Mouse (Mus musculus): ENCODE results near the gene Mup8. TPM values are rescaled to one million over a fixed set of nuclear protein-coding genes. Genes with fewer than 3 reads are reported as not detected.
"Not testable (repeated sequence)": the region's sequence is repeated elsewhere in the genome, so short reads cannot be mapped to it uniquely, and the experiment has no call there.

Mup8 gene
- polyA plus RNA-seq (2015; fragmentation: Nextera tagmentation; extraction: Ambion mirVana), result not detected in 2 replicates

- not testable (repeated sequence) for H3K9me3 ChIP-seq (replicated peaks); H3K9ac ChIP-seq; ATAC-seq; H3K36me3 ChIP-seq (ENCODE audit: poor library complexity, severe bottlenecking); H3K4me2 ChIP-seq; H3K4me1 ChIP-seq; H3K27me3 ChIP-seq; H3K4me3 ChIP-seq; H3K27ac ChIP-seq
- 90% methylated on average over 3 of the region's 3 CpGs for WGBS
Measured at GRCm38 (mm10) chr4:60222499-60222898, at the start of gene Mup8. Mup8 (minus strand) TSS chr4:60222599.

DNA sequence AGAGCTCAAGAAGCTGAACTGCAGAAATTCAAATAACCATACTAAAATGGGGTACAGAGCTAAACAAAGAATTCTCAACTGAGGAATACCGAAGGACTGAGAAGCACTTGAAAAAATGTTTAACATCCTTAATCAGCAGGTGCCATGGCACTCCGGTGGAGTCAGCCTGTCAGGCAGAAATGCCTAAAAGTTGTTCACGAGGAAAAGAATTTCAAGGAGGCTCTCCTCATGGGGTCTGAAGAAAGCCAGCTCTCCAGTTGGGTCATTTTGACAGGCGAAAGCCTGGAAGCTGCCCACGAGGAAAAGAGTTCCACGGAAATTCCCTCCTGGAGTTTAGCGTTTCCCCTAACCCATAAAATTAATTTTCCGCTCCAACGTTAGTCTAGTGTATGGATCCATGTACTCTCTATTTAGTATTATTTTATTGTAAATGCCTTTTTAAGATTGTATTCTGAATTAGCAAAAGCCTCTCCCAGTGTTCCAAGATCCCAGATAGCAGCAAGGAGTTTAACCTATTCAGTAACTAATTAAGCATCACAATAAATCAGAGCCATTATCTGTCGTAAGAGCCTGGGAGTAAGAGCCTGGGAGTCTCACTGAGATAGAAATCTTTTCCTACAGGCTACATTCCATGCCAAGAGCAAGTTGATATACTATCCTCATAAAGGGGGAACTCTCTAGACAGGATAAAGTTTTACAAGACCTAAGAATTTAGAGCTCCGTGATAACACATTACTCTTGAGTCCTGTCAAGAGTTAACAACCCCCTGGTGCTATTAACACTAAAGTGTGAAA is 43.8 kb upstream of the Mup8 start:
- H3K9ac ChIP-seq, result not testable (repeated sequence)

GRCm38 (mm10) chr4:60262706-60263105 is 40.3 kb upstream of the Mup8 start:
- H3K4me2 ChIP-seq; H3K36me3 ChIP-seq (ENCODE audit: poor library complexity, severe bottlenecking); H3K4me1 ChIP-seq; ATAC-seq; H3K9ac ChIP-seq; H3K27me3 ChIP-seq; H3K4me3 ChIP-seq; H3K27ac ChIP-seq: not testable (repeated sequence)
- 96% methylated on average over 3 of the region's 4 CpGs for WGBS
- H3K9me3 ChIP-seq (replicated peaks), result peaks cover 11% of the 10 kb centered on the region

More for the DNA sequence above, 43.8 kb upstream of the Mup8 start:
- not testable (repeated sequence) for H3K4me3 ChIP-seq; H3K27me3 ChIP-seq; H3K27ac ChIP-seq; H3K4me2 ChIP-seq; H3K36me3 ChIP-seq (ENCODE audit: poor library complexity, severe bottlenecking); ATAC-seq; H3K4me1 ChIP-seq
- WGBS, result 79% methylated on average over 11 of the region's 11 CpGs
- H3K9me3 ChIP-seq (replicated peaks), result peaks cover 11% of the 10 kb centered on the region

Other genes with a start within 250 kb of the Mup8 start
- not detected in 2 replicates for gene Mup7, start 152.1 kb downstream of the Mup8 start, polyA plus RNA-seq (2015; fragmentation: Nextera tagmentation; extraction: Ambion mirVana)
- gene Mup2, start 68.3 kb downstream of the Mup8 start, polyA plus RNA-seq (2015; fragmentation: Nextera tagmentation; extraction: Ambion mirVana), result not detected in 2 replicates
- not detected in 2 replicates for gene Mup9, start 199.4 kb upstream of the Mup8 start, polyA plus RNA-seq (2015; fragmentation: Nextera tagmentation; extraction: Ambion mirVana)